Mouse (Mus musculus): ENCODE results near the gene Olfr452.

Gene Olfr452

DNA sequence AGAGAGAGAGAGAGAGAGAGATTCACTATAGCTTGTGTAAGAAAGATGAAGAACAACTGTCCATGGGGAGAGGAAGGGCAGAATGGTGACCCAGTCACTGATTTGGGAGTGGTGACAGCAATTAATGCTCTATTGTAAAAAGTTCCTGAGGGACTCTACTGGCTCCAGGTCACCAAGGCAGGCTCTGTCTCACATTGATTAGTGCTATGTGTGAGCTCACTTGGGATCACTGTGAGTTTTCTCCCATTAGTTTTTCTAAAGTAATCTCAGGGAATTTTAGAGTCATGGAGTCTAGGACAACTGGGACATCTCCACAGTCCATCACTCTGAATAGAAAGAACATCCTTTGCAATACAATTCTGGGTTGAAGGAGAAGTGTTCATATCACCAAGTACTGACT, at the start of gene Olfr452:
Gene Olfr452 (plus strand): TSS at position 301 of the 400 bp plus-strand sequence.
- DNase-seq: no peak

DNA sequence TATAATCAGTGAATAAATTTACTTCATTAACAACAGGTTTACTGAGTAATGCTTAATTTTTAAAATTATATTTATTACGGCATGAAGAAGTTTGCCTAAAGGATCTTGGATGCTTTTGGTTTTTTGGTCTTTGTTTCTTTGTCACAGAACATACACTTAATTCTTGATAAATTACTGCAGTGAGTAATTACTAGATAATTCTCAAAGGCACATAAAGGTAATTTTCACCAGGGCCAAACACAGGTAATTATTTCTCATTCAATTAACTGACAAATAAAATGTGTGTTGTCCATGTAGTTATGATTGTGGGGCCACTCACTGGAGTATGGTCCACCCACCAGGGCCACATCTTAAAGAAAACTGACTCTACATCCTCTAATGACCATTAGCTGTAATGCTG, 45.8 kb upstream of the Olfr452 start, which contains the start of gene Olfr453:
Gene Olfr453 (plus strand): TSS at position 301 of the 400 bp plus-strand sequence.
- no peak for DNase-seq

DNA sequence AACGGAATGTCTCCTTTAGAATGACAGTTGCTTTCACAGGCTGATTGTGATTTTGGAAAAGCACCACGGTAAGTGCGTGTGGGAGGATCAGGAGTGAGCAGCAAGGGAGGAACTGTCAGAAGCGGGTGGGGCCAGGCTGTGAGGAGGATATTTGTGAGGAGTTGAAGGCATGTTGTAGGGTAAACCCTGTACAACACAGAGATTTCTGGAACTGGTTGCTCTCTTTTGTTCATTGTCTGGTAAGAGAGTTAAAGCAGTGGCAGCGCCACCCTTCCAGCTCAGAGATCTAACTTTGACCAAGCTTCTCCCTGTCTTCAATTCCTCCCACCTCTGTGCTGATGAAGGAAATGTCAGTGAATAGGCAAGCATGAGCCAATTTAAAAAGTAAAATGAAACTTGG, 42.6 kb upstream of the Olfr452 start:
- DNase-seq: no peak

DNA sequence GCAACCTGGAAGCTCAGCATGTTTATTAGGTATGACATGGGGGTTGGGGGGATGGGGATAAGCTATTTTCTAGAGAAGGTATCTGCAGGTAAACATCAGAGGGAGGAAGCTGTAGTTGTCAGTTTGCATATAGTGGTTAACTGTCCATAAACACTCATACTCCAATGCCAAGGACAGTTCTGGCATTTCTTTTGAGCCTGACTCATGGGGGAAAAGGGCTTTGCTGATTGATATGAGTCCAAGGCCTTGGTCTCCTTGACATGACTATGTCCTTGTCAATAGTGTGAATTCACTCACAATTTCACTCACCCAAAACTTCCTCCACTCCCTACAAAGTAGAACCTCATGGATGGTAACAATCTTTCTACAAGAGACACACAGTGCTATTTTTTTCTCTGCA, 37.0 kb upstream of the Olfr452 start:
- no peak for DNase-seq

DNA sequence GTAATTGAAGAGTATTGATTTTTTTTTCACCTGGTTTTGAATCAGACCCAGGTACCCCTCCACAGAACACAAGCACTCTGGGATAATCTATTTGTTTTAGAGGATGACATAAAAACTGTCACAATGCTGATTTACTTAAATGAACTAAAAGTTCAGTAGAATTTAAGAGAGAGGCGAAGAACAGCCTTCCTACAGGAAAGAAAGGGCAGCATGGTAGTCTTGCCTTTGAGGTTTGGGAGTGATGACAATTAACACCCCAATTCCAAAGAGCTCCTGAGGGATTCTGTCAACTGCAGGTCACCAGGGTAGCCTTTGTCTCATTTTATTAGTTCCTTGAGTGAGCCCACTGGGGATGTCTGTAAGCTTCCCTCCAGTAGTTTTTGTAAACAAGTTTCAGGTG, 28.8 kb upstream of the Olfr452 start, which contains the start of gene Olfr38:
Gene Olfr38 (plus strand): TSS at position 301 of the 400 bp plus-strand sequence.
- DNase-seq: no peak

DNA sequence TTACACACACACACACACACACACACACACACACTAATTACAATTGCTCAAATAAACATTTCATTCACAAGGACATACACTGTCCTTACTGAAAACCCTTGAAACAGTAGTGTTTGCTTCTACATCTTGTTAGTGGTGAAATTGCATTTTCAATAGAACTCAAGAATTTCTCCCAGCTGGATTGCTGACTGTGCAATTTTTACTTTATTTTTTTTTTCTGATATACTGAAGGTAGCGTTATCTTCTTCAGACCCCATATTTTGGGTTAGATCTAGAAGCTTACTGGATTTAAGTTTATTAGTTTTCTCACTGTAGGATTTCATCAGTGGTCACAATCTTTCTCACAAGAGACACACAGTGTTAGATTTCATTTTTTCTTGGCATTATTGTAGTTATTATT, 7.8 kb upstream of the Olfr452 start:
- DNase-seq: no peak

DNA sequence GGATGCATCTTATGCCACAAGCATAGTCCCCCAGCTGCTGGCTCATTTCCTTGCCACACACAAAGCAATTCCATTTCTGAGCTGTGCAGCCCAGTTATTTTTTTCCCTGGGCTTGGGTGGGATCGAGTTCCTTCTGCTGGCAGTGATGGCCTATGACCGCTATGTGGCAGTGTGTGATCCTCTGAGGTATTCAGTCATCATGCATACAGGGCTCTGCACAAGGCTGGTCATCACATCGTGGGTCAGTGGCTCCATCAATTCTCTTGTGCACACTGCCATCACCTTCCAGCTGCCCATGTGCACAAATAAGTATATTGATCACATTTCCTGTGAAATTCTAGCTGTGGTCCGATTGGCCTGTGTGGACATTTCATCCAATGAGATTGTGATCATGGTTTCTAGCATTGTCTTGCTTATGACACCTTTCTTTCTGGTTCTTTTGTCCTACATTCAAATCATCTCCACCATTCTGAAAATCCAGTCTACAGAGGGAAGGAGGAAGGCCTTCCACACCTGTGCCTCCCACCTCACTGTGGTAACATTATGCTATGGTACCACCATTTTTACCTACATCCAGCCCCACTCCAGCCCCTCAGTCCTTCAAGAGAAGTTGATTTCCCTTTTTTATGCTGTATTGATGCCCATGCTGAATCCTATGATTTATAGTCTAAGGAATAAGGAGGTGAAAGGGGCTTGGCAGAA, 5.5 kb downstream of the Olfr452 start:
- no peak for DNase-seq

DNA sequence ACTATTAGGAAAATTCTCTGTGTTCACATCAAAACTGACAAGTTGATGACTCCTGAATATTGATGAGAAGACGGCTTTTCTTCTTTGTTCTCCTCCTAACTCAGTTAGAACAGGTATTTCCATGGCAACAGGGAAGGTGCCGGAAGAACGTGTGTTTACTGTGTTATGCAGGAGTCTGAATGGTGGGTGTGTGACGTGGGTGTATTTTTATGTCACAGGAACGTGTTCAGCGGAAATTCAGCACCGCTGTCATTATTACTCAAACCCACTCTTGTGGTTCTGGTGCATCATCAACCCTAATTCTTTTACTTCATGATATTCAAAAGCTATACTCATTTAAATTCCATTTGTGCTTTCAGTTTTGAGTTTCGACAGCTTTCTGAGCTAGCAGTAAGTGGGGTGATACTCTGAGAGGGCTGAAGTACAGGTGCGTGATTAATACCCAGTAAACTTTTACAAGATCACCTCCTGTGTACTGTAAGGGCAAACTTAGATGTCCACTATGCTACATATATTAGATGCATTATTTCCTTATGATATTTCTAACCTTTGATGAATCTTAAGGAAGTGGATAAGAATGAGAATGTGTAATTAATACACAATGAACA, 6.2 kb downstream of the Olfr452 start:
- DNase-seq: no peak

DNA sequence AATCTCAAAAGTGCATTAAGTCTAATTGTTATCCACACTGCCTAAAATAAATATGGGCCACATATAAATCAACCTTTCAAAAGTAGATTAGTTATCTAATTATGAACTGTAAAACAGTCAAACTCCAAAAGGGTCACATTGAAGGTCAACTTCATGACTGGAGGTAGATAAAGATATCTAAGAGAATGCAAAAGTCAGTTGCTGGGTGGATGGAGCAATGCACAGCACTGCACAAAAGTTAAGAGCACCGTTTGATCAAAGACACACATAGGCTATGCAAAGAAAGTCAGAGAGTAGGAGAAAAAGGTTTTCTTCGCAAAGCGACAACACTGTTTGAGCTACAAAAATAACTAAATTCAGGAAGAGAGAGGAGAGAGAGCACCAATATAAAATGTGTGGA, 10.1 kb downstream of the Olfr452 start:
- DNase-seq: no peak

DNA sequence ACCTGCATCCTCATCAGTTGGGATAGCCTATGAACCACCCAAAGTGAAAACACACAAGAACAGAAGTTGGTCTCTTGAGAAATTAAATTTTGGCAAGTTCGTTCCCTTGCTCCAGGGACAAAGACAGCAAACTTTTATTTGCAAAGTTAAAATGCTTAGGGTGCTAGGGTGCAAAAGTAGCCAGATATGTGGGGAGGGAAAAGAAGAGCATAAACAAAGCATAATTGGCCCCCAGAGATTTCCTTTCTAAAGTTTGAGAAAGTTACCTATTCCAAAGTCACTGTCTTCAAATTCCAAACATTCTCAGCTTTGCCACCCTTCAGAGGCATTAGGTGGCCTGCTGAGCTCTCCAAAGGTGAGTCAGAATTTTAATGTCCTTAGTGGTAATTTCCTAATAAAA, 26.7 kb downstream of the Olfr452 start, which contains the start of gene Olfr450:
Gene Olfr450 (plus strand): TSS at position 301 of the 400 bp plus-strand sequence.
- no peak for DNase-seq

DNA sequence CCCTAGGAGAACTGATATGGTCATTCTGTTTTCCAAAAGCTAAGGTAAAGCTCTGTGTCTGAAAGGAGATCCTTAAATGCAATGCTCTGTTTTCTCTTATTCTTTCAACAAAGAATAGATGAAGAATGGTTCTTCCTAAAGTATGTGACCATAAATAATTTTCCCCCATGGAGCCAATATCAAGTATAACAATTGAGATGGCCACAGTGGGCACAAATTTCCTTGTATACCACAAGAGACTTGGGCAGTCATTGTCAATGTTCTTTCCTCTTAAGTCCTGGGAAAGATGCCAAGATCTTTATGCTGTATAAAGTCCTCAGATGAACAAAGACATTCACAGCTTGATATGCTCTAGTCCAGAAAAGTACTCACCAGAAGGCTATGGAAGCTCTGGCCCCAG, 49.2 kb downstream of the Olfr452 start, which contains the start of gene Olfr449:
Gene Olfr449 (plus strand): TSS at position 301 of the 400 bp plus-strand sequence.
- no peak for DNase-seq
